Mouse (Mus musculus): ENCODE data around the gene Ctbp1. TPM values are rescaled to one million over a fixed set of nuclear protein-coding genes. Genes with fewer than 3 reads are reported as not detected.

The Ctbp1 gene
- total RNA-seq, 2 experiments from 2014 or later, result 311 TPM

DNA sequence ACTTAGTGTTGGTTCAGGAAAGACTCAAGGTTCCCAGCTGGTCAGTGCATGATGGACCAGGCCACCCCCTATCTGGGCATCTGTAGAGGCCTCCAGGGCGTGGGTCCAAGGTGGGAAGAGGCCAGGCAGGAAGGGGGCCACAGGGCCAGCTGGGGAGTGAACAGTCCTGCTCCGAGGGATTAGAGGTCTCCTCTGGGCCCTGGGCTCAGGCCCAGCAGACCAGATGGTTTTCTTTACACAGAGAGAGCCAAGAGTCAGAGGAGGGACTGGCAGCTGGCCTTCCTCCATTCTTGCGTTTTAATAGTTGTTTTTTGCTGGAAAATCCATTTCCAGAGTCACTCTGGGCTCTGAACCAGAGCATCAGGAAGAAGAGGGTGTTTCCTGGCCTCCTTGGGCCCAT, 29.1 kb downstream of the Ctbp1 start:
- peak; percentile 94 for DNase-seq
- intact Hi-C loops (cut with DNase I), result no loop called here

DNA sequence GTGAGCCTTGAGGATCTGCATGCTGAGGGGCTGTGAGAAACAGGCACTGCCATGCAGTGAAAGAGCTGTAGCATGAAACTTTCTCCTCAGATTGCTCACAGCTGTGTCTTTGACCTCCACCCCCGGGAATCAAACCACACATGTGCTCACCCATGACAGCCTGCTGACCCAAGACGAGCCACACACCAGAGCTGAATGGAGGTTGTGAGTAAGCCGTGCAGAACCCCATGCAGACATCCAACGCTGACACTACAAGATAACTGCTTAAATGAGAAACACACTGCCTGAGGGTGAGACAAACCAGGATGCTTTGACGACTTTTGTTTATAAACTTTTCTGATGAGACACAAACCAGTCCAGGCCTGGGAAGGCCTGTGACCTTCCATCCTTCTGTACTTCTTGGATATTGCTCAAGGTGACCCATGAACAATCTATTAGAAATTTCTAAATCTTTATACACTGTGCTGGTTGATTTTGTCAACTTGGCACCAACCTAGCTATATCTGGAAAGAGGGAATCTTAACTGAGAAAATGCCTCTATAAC, 30.3 kb downstream of the Ctbp1 start:
- intact Hi-C loops (cut with DNase I), result no loop called here
- DNase-seq, result no peak

DNA sequence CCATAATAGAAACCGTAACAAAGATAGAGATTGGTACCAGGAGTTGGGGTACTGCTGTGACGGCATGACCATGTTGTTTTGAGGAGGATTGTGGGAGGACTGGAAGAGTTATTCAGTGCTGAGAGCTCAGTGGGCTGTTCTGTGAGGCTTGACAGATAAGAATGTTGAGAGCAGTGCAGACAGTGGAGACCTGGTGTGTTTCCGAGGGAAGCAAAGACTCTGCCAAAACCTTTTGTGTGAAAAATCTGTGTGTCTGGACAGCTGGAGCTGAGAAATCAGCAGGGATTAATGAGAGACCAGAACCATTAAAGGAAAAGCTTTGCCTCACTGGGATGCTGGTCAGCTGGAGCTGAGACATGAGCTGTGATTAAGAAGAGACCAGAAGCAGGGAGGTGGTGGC, 34.9 kb downstream of the Ctbp1 start:
- intact Hi-C loops (cut with DNase I), result no loop called here
- DNase-seq, result no peak

DNA sequence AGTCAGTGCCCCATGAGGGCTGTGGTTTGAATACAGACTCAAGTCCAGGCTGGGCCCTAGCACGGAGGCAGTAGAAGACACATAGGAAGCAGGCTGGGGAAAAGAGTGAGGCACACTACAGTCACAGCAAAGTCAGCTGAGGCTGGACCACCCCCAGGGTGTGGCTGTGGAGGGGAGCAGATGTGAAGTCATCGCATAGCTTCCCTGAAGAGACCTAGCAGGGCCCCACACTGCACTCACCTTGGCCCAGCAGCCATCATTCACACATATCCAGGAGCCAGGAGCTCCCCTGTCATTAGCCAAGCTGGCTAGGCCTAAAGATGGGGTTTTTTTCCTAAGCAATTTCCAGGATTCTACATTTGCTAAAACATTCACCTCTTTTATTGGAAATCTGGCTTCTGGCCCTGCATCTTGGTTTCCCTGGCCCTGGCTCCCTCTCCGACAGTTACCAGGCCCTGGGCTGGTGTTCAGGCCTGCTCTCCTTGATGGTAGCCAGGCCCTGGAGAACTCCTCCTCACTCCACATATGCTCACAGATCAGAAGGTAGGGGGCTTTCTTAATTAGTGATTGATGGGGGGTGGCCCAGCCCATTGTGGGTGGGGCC, 35.6 kb downstream of the Ctbp1 start:
- no peak for DNase-seq
- intact Hi-C loops (cut with DNase I), result no loop called here

DNA sequence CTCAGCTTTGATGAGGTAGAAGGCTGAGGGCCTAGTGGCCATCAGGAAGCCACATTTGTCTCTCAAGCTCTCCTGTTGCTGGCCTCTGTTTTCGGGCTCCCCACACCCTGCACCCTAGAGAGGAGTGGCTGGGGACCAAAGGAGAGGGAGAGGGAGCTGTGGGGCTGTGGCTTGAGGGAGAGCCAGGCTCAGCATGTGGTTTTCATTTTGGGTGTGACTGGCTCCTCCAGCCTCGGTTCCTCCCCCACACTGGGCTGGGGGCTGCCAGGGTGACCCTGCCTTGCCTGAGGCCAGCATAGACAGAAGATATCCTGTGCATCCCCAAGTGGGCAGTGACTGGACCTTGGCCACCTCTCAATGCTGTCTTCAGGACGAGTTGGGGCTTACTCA, 36.5 kb downstream of the Ctbp1 start:
- intact Hi-C loops (cut with DNase I), result no loop called here

DNA sequence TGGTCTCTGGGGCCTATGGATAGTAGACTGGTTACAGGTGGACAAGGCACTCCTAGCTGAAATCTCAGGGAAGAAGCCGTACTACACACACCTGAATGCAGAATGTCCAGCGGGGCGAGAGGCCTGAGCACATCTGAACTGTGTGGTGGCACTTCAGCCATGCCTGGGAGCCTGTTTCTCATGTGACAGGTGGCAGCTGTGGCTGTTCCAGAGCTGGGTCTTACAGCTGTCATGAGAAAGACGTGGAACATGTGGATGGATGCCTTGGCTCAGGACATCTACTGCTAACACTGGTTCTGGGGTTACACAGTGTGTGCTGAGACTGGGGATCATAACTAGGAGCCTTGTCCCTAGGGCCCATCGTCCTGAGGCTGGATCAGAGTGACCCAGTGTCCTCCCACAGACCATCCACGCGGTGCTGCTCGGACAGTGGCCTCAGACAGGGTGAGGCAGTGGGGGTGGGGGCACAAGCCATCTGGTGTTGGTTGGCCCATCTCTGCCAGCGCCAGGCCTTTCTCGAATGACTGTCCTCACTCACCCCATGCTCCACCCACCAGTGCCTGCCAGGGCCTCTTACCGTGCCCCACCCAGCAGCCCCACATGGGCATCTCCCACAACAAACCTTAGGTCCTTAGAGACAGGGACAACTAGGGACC, 37.1 kb downstream of the Ctbp1 start:
- DNase-seq, result no peak
- intact Hi-C loops (cut with DNase I), result no loop called here

More for the DNA sequence above, 36.5 kb downstream of the Ctbp1 start:
- no peak for DNase-seq

DNA sequence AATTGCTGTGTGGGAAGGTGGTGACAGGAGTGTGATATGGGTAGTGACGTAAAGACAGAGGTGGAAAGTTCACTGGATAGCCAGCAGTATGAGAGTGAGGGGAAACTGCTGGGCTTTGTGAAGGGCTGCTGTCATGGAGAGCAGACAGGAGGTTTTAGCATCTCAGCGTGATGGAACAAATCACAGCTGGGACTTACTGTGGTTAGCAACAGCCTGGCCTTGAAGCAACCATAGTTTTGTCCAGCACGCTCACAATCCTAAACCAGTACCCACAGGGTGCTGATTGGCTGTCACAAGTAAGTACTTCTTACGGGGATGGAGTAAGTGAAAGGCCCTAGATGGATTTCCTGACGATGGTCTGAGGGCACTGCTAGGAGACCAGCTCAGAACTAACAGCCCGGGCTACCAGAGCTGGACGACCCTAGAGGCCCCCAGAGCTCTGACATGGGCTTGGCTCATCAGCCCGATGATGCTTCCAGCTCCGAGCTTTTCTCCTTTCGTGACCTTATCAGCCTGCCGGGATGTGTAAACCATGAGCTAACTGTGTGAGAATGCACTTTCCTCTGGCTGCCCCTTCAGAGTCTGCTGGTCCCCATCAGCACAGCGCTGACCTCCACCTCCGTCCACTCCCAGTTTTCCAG, 40.3 kb downstream of the Ctbp1 start:
- intact Hi-C loops (cut with DNase I), result no loop called here

DNA sequence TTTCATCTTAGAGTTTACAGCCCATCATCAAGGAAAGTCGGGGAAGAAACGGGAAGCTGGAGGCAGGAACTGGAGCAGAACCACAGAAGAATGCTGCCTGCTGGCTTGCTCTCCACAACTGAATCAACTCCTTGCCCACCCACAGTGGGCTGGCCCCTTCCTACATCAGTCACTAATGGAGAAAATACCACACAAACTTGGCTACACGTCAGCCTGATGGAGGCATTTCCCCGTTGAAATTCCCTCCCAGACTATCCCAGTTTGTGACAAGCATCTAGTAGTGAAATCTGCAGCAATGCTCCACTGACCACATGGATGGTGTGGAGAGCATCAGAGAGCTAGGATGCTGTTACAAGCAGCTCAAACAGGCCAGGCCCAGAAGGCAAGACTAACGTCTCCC, 42.0 kb downstream of the Ctbp1 start:
- DNase-seq, result no peak
- intact Hi-C loops (cut with DNase I), result no loop called here

More for the DNA sequence above, 40.3 kb downstream of the Ctbp1 start:
- DNase-seq, result no peak

DNA sequence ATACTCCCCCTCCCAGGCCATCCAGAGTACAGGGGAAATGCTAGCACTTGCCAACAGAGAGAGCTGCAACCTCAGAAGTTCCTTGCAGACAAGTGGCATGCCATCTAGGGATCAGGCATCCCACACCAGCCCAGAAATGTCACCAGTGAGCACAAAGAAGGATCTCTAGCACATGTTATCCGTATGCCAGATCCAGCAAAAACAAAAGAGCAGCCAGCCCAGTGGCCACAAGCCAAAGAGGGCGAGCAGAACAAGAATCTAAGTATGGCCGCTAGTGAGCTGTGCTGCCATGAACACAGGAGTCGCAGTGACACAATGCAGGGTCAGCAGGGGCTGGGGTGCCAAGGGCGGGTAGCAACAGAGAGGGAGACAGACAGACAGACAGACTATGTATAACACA, 44.5 kb downstream of the Ctbp1 start:
- intact Hi-C loops (cut with DNase I), result no loop called here

DNA sequence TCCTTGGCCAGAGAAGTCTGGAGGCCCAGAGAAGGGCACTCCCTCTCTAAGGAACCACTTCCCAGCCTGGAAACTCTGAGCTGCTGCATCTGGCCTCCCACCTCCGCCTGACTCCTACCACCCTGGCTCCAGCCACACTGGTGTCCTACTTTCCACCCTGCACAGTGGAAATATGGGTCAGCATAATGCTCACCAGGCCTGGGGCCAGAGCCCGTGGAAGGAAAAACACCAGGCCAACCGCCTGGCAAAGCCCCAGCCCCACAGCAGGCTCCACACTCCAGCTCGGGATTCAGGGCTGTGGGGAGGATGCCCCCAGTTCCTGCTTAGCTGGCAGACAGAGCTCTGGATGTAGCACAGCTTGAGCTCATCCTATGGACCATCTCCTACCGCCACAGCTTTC, 46.4 kb downstream of the Ctbp1 start:
- intact Hi-C loops (cut with DNase I), result no loop called here
- DNase-seq, result peak; percentile 60

More for the DNA sequence above, 44.5 kb downstream of the Ctbp1 start:
- DNase-seq, result peak; percentile 75

DNA sequence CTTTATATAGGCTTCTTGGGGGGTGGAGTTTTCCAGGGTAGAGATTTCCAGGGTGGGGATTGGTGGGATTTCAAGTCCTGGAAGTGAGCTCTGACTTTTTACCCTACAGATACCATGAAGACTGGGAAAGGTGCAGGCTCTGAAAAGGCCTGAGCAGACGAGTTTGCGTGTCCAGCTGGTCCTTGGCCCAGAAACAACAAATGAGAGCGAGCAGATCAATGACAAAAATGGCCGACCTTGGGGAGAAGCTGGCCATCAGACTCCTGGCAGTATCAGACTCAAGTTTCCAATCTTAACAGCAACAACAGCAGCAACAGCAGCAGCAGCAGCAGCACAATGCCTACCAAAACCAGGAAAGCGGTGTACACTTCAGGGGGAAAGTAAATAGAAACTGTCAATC, 49.1 kb downstream of the Ctbp1 start:
- DNase-seq, result no peak
- intact Hi-C loops (cut with DNase I), result no loop called here

DNA sequence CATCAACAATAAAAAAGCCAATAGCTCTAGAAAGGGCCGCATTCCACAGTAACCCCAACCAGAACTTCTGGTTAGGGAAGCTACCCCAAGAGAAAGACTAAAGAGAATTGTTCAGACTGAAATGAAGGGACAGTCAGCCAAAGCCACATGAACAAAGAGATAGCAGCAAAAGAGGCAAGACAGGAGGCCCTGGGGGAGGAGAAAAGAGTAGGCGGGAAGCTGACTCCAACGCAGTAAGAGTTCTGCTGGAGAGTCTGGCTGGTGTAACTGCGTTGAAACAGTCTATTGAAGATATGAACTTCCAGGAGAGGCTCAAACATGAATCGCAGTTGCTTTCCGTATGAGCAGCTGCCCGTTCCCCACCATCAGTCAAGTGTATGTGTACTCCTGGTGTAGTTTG, 50.3 kb downstream of the Ctbp1 start:
- no peak for DNase-seq
- intact Hi-C loops (cut with DNase I), result no loop called here

DNA sequence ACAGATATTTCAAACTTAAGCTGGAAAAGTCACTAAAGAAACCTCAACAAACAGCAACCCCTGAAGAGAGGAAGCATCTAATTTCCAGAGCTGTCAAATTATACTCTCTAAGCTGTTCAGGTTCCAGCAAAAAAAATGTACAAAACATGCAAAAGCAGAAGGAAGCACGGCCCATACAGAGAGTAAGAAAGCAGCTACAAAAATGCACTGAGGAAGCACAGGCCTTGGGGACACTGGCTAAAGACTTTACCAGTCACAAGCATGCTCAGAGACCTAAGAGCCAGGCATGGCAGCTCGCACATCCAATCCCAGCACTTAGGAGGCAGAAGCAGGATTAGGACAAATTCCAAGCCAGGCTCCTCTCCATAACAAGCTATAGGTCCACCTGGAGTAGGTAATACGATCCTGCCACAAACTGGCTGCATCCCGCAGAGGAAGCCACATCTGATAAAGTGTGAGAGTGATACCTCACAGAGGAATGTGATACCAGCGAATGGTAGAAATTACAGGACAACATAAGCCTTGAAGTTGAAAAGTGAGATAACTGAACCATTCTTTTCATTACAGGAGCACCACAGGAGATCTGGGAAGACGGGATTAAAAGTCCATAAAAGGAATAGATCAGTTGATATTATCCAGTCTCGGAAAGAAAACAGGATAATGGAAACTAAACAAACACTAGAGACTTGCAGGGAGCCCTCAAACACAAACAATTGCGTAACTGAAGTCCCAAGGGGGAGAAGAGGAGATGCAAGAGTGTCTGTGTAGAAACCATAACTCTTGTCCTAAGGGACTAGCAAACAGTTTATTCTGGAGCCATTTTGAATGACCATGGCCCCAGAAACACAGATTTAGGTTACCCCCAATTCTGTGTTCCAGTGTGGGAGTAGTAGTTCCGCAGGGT, 51.7 kb downstream of the Ctbp1 start:
- no peak for DNase-seq
- intact Hi-C loops (cut with DNase I), result no loop called here

DNA sequence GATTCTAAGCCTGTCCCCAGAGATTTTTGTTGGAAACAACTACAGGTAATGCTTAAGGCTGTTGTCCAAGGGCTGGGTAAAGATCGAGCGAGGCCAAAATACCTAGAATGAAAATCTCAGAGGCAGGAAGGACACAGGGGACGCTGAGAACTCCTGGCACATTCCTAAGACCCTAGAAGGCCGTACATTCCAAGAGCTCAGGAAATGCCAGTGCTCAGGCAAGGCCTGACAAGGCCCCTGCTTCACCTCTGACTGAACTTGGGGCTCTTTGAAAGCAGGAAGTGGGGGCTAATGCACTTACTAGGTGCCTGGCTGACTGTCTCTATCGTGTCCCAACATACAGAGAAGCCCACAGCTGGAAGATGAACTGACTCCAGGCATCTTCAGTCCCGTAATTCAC, 52.4 kb downstream of the Ctbp1 start:
- intact Hi-C loops (cut with DNase I), result no loop called here
- no peak for DNase-seq

DNA sequence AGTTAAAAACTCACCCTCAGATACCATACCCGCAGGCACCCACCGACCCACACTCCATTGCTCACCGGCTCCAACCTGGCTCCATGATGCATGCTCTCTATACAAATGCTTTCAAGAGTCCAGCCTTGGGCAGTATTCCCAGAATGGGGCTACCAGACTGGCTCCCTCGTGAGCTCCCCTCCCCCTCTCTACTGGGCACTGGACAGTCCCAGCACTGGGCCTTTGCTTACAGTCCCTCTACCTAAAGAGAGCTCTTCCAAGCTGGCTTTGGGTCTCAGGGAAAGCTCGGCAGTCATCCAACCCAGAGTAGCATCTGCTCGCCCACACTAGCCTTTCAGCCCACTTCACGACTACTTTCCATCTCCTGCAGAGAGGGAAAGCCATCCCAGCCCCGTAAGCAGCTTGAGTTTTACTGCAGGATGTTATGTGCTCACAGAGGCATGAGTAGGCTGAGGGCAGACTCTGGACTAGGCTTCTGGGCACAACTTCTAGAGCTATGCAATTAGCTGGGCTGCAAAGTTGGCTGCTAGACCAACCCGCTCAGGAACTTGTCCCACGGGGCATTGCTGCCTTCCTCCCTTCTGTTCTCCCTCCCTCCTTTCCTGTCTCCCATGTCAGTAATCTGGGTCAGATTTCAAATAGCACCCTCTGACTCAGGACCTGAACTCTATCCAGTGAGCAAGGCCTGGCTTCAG, 54.3 kb downstream of the Ctbp1 start:
- intact Hi-C loops (cut with DNase I), result no loop called here
- DNase-seq, result peak; percentile 78

DNA sequence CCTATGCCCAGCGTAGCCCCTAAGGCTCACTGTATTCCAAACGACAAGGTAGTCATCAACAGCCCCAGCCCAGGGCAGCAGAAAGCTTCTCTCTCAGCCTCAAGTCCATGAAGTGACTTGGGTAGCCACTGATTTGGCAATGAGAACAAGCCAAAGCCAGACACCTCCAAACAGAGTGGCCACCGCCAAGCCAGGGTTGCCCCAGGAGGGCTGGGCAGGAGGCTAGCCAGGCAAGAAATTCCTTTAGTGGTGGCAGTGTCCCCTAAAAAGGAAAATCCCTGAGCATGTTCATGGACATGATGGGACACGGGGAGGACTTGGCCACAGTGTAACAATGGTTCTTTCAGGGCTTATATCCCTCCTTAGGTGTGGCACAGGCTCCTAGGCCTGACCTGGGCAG, 55.0 kb downstream of the Ctbp1 start:
- intact Hi-C loops (cut with DNase I), result no loop called here
- DNase-seq, result no peak

DNA sequence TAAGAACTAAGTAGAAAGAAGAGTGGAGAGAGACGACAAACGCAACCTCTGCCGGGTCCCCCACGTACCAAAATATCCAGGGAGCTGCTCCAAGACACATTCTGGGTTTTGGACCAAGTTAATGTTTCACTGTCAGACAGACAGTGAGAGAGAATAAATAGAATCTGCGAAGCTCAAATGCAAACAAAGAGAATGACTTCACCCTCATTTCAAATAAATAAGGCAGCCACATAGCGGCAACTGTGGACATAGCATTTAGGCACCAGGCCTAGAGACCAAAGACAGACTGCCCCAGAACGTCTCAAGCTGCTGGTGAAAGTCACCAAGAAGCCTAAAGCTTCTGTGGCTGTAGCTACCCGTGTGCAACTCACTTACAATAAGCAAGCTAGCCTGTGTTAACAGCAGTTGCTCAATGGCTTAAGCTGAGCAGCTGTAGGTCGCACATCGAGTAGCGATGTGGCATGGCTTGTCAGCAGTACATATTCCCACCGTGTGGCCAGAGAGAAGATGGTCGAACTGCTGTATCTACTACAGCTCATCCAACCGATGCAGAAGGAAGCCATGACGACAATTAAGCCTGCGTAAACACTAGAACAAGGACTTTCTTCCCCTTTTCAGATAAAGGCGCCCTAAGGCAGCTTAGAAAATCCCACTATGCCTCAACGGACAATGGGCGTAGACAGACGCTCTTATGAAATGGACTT, 55.9 kb downstream of the Ctbp1 start:
- intact Hi-C loops (cut with DNase I), result no loop called here
- no peak for DNase-seq

DNA sequence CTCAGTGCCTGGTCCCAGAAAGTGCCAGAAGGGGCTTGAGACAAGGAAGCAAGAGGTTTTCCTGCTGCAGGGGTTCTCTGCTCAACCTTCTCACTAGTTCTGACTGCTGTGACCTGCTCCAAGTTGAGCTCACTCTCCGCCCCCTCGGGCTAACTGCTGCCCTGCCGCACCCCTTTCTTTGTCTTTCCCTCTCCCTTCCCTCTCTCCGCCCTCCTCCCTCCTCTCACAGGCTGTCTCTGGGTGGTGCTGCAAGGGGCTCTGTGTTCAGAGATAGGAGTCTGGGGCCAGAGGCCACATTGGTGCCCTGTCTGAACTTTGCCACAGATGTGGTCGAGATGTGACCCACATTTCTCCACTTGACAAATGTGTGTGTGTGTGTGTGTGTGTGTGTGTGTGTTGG, 56.7 kb downstream of the Ctbp1 start, which contains the start of gene Spon2:
Gene Spon2 (minus strand): TSS at position 375 of the 400 bp plus-strand sequence.
- no peak for DNase-seq
- intact Hi-C loops (cut with DNase I), result no loop called here

DNA sequence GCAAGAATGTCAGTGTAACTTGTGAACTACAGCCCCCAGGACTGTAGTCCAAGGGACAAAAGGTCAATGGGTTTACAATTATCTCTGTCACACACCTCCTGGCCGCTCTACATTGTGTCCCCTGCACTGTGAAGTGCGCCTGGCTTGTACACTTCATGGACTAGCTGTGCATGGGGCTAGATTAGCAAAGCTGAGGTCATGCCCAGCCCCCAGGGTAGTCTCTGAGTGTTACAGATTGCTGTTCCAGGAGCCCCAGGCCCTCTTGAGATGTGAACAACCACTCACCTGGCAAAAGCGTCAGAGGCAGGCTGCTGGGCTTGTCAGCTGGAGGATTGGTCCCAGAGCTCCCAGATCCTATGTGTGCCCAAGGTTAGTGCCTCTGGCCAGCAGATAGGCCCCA, 57.1 kb downstream of the Ctbp1 start:
- DNase-seq, result no peak
- intact Hi-C loops (cut with DNase I), result no loop called here

DNA sequence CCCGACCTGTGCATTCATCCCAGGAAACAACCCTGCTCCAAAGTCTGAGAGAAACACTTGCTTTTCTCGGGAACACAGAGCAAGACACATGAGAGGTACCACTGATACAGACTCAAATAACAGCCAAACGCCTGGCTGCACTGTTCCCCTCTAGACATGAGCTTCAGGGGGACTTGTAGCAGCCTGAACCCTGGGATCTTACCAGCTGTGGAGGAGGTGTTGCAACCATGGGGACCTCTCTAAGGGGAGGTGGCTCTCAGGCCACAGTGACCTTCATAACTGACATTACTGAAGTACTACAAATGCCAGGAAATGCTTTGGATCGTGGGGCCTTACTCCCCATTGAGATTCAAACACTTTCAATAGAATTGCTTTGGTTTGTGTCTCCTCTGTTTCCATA, 60.1 kb downstream of the Ctbp1 start:
- no peak for DNase-seq
- intact Hi-C loops (cut with DNase I), result no loop called here
